In genomic region chr16:21204367-21205092, GRCm38 (mm10) we compare ENCODE assay signal across 8 mouse cellular contexts. TPM values are rescaled to one million over a fixed set of nuclear protein-coding genes. Genes with fewer than 3 reads are reported as not detected.
DNase-seq lines count a peak whose midpoint lies in the region; ATAC-seq and TF ChIP-seq lines count a peak whose summit lies in the region.

Gene Ephb3, plus strand, starts transcription at chr16:21204755.

- peak within 1 kb of the TSS; percentile 85 for H3K4me3 ChIP-seq in embryonic fibroblast, embryonic 13.5 days (ENCODE audit: insufficient read depth, low read length)
- H3K4me3 ChIP-seq in limb, embryonic 12.5 days (replicated peaks) = peak within 1 kb of the TSS; percentile 99
- H3K4me3 ChIP-seq in midbrain, embryonic 15.5 days = peak within 1 kb of the TSS; percentile 83
- peak within 1 kb of the TSS; percentile 41; the same call in 1 of the 2 replicates for H3K4me3 ChIP-seq in spleen, adult 2 months (ENCODE audit: extremely low read depth, insufficient read depth, insufficient read length)

- H3K9ac ChIP-seq in limb, embryonic 12.5 days (replicated peaks) = peak within 1 kb of the TSS; percentile 99
- H3K9ac ChIP-seq in midbrain, embryonic 15.5 days = peak within 1 kb of the TSS; percentile 84

- TF ChIP-seq CTCF in embryonic fibroblast, embryonic 13.5 days (IDR thresholded peaks at IDR 0.05; ENCODE audit: borderline replicate concordance, insufficient read depth, low read length) = no peak
- no peak for TF ChIP-seq CTCF in spleen, adult 2 months (IDR thresholded peaks at IDR 0.05; ENCODE audit: extremely low read depth, insufficient read depth, insufficient read length, insufficient replicate concordance)

- H3K36me3 ChIP-seq in limb, embryonic 12.5 days = peaks cover 17% of the 10 kb centered on the region
- H3K36me3 ChIP-seq in midbrain, embryonic 15.5 days (replicated peaks) = no peaks in the 10 kb centered on the region
- H3K36me3 ChIP-seq in spleen, adult 2 months (ENCODE audit: control insufficient read depth, insufficient read depth, low read length) = no peaks in the 10 kb centered on the region

- peak; percentile 99 for TF ChIP-seq POLR2A in embryonic fibroblast, embryonic 13.5 days (IDR thresholded peaks at IDR 0.05; ENCODE audit: low read depth, low read length)
- TF ChIP-seq POLR2A in spleen, adult 2 months (IDR thresholded peaks at IDR 0.05; ENCODE audit: low read depth, low read length) = no peak

- no peaks in the 10 kb centered on the region for H3K9me3 ChIP-seq in limb, embryonic 12.5 days
- H3K9me3 ChIP-seq in midbrain, embryonic 15.5 days = no peaks in the 10 kb centered on the region

- 0% methylated on average over 50 of the region's 51 CpGs for WGBS in limb, embryonic 12.5 days
- under 1% methylated on average over 50 of the region's 51 CpGs for WGBS in midbrain, embryonic 15.5 days
- 5% methylated on average over 51 of the region's 51 CpGs for WGBS in spleen, adult 2 months

- ATAC-seq in limb, embryonic 12.5 days (ENCODE audit: insufficient number of reproducible peaks, insufficient read depth, low FRiP score, low TSS enrichment, low read depth) = peak; percentile 98
- ATAC-seq in midbrain, embryonic 15.5 days (replicated peaks) = peak; percentile 98

- DNase-seq in A20 (ENCODE audit: low read depth, low spot score) = peak; percentile 55
- peak; percentile 98 for DNase-seq in brain, adult 2 months (ENCODE audit: low read depth, low spot score)
- peak; percentile 98 for DNase-seq in heart, adult 8-10 months (ENCODE audit: low spot score)
- peak; percentile 99 for DNase-seq in kidney, adult 8-10 months
- peak; percentile 23 to 67 for DNase-seq in spleen, adult 2 months (ENCODE audit: low read depth in 1 of 2, low spot score in 2 of 2)

- H3K27me3 ChIP-seq in limb, embryonic 12.5 days = 0 out of 2 replicates have a peak, but pooled peaks cover 7% of the 10 kb centered on the region
- 0 out of 2 replicates have a peak, but pooled peaks cover 6% of the 10 kb centered on the region for H3K27me3 ChIP-seq in midbrain, embryonic 15.5 days (replicated peaks)
- H3K27me3 ChIP-seq in spleen, adult 2 months (ENCODE audit: control insufficient read depth, insufficient read depth, low read length) = peaks cover 12% of the 10 kb centered on the region

- peak within 1 kb of the TSS; percentile 53 for H3K27ac ChIP-seq in embryonic fibroblast, embryonic 13.5 days (ENCODE audit: insufficient read depth, low read length)
- H3K27ac ChIP-seq in limb, embryonic 12.5 days = peak within 1 kb of the TSS; percentile 93
- H3K27ac ChIP-seq in midbrain, embryonic 15.5 days = peak within 1 kb of the TSS; percentile 76
- no peak within 1 kb of the TSS for H3K27ac ChIP-seq in spleen, adult 2 months (ENCODE audit: insufficient read depth, low read length)

- H3K4me1 ChIP-seq in embryonic fibroblast, embryonic 13.5 days (ENCODE audit: control insufficient read depth, insufficient read depth, low read length) = peaks cover under 1% of the 10 kb centered on the region; the same call in 1 of the 2 replicates
- H3K4me1 ChIP-seq in limb, embryonic 12.5 days (replicated peaks) = peaks cover 41% of the 10 kb centered on the region
- H3K4me1 ChIP-seq in midbrain, embryonic 15.5 days = peaks cover 31% of the 10 kb centered on the region
- H3K4me1 ChIP-seq in spleen, adult 2 months (ENCODE audit: control insufficient read depth, insufficient read depth, insufficient read length) = peaks cover 3% of the 10 kb centered on the region; the same call in 1 of the 2 replicates

- H3K4me2 ChIP-seq in limb, embryonic 12.5 days = peak within 1 kb of the TSS; percentile 97
- H3K4me2 ChIP-seq in midbrain, embryonic 15.5 days = peak within 1 kb of the TSS; percentile 65

RNA-seq across cellular contexts. Expression of gene Ephb3, which starts in this region (rescaled TPM):
- 23.6 and 45.5 TPM in 2 replicates for polyA plus RNA-seq in embryonic fibroblast, embryonic 13.5 days (2011; ENCODE audit: insufficient read length, low read depth, missing spikeins)
- total RNA-seq in heart, adult 8-10 months (2022) = 10 to 100 TPM in 2 of 4 experiments, 1 to 10 TPM in 2; 7.1 to 10.0 (median 8.8) TPM
- 55.4 and 62.7 TPM in 2 replicates for polyA plus RNA-seq in limb, embryonic 12.5 days (2016; fragmentation: Nextera tagmentation; extraction: Ambion mirVana)
- polyA plus RNA-seq in midbrain, embryonic 15.5 days (2015; fragmentation: Nextera tagmentation; extraction: Ambion mirVana) = 12.2 and 14.0 TPM in 2 replicates
- 2.2 and 2.3 TPM in 2 replicates for polyA plus RNA-seq in spleen, adult 2 months (2012; rRNA removed)

Comparison
In these comparisons a context has a peak if more than half of its experiments do, and no peak if none do; other contexts are left out.
1. DNase-seq: peak in every context shown above with its lines; median percentile 99 in kidney, adult 8-10 months; 98 in brain, adult 2 months; 98 in heart, adult 8-10 months; 55 in A20; 45 in spleen, adult 2 months.
2. H3K4me3 ChIP-seq: peak in every context shown above with its lines; median percentile 99 in limb, embryonic 12.5 days; 85 in embryonic fibroblast, embryonic 13.5 days; 83 in midbrain, embryonic 15.5 days; 41 in spleen, adult 2 months.